Mouse (Mus musculus): ENCODE measurements around the gene Olfr320. TPM values are rescaled to one million over a fixed set of nuclear protein-coding genes. Genes with fewer than 3 reads are reported as not detected.

The Olfr320 gene
- not detected in 2 replicates for polyA plus RNA-seq (2012; ENCODE audit: low replicate concordance)

DNA sequence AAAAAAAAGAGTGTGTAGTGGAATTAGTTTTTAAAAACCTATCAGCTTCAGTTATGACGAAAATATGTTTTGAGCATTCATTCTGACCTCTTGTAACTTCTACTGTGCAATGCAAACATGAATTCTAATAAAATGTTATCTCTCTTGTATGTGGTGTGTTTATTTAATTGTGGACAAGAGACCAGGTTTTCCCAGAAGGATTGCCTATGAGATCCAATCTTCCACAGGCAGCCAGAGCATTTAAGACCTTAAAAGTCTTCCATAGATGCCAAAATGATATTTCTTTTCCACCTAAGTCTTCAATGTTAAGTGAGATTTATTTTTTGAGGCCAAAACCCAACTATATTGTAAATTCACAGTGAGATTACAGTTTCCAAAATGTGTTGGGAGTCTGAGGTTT is at the start of gene Olfr320:
Olfr320 (plus strand) TSS at position 301 of the 400 bp plus-strand sequence.

DNA sequence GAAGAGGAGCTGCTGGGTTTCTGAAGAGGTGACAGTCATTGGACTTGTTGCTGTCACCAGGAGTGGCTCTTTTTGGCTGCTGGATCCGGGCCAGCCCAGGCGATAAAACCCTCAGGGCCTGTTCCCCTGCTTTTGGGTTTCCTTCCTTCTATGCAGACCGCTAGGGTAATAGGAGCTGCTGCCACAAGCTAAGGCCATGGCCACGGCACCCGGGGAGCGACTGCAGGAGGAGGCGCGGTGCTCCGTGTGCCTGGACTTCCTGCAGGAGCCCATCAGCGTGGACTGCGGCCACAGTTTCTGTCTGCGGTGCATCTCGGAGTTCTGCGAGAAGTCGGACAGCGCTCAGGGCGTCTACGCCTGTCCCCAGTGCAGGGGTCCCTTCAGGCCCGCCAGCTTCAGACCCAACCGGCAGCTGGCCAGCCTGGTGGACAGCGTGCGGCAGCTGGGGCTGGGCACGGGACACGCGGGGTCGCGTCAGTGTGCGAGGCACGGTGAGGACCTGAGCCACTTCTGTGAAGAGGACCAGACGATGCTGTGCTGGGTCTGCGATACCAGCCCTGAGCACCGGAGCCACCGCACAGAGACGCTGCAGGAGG is 40.5 kb upstream of the Olfr320 start, which contains the start of gene Trim58:
Trim58 (plus strand) TSS at position 194 of the 596 bp plus-strand sequence.

DNA sequence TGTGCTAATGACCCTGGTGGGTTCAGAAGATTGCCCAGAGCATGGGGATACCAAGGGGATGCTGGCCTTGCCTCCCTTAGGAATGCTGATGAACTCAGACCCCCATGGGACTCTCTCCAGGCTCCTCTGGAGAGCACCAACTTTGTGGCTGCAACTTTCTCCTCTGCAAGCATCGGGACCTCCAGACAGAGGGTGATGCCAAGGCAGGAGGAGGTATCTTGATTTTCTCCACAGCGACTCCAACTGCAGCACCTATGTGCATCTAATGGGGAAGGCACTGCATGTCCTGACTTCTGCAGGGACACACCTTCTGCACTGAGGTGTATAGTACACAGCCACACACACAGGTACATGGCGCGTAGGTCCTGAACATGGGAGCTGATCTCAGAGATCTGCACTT is 22.3 kb upstream of the Olfr320 start, which contains the start of gene Olfr322:
Olfr322 (plus strand) TSS at position 187 of the 400 bp plus-strand sequence.

DNA sequence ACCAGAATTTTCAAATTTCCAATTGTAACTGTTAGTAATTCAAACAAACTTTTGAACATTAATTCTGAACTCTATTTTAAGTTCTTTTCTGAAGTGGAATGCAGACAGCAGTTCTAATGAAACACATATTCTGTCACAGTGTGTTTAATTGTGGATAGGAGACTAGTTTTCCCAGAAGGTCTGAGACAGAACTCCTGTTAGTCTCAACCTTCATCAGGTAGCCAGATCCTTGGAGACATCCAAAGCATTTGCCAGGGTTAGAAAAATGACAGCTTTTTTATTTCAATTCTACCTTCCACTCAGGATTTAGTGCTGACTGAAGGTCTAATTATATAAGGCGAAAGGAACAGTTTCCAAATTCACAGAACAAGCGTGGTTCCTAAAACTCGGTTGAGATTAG is 18.0 kb downstream of the Olfr320 start, which contains the start of gene Olfr319:
Olfr319 (plus strand) TSS at position 301 of the 400 bp plus-strand sequence.

DNA sequence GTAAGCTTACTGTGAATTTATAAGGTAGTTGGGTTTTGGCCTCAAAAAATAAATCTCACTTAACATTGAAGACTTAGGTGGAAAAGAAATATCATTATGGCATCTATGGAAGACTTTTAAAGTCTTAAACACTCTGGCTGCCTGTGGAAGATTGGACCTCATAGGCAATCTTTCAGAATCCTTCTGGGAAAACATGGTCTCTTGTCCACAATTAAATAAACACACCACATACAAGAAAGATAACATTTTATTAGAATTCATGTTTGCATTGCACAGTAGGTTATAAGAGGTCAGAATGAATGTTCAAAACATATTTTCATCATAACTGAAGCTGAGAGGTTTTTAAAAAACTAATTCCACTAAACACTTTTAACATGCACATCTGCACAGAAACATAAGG is 43.0 kb downstream of the Olfr320 start, which contains the start of gene Olfr318:
Olfr318 (minus strand) TSS at position 101 of the 400 bp plus-strand sequence.

Other genes with a start within 250 kb of the Olfr320 start
- not detected in 2 replicates for gene Gm12253, start 248.5 kb upstream of the Olfr320 start, polyA plus RNA-seq (2012; ENCODE audit: low replicate concordance)
- gene Lypd9, start 228.2 kb upstream of the Olfr320 start, polyA plus RNA-seq (2012; ENCODE audit: low replicate concordance), result not detected in 2 replicates
- not detected in 2 replicates for gene Olfr30, start 218.8 kb upstream of the Olfr320 start, polyA plus RNA-seq (2012; ENCODE audit: low replicate concordance)
- gene Olfr332, start 188.5 kb upstream of the Olfr320 start, polyA plus RNA-seq (2012; ENCODE audit: low replicate concordance), result not detected in 2 replicates
- not detected in 2 replicates for gene Olfr331, start 178.5 kb upstream of the Olfr320 start, polyA plus RNA-seq (2012; ENCODE audit: low replicate concordance)
- not detected in 2 replicates for gene Olfr330, start 146.3 kb upstream of the Olfr320 start, polyA plus RNA-seq (2012; ENCODE audit: low replicate concordance)
- gene Olfr329-ps, start 134.7 kb upstream of the Olfr320 start, polyA plus RNA-seq (2012; ENCODE audit: low replicate concordance), result not detected in 2 replicates
- not detected in 2 replicates for gene Olfr328, start 125.5 kb upstream of the Olfr320 start, polyA plus RNA-seq (2012; ENCODE audit: low replicate concordance)
- not detected in 2 replicates for gene Olfr224, start 110.5 kb upstream of the Olfr320 start, polyA plus RNA-seq (2012; ENCODE audit: low replicate concordance)
- gene Olfr325, start 103.4 kb upstream of the Olfr320 start, polyA plus RNA-seq (2012; ENCODE audit: low replicate concordance), result not detected in 2 replicates
- gene Olfr324, start 86.0 kb upstream of the Olfr320 start, polyA plus RNA-seq (2012; ENCODE audit: low replicate concordance), result not detected in 2 replicates
- gene 2210407C18Rik, start 65.0 kb upstream of the Olfr320 start, polyA plus RNA-seq (2012; ENCODE audit: low replicate concordance), result not detected in 2 replicates
- 0.18 TPM in 1 of 2 replicates, not detected in the other for gene Olfr323, start 50.6 kb upstream of the Olfr320 start, polyA plus RNA-seq (2012; ENCODE audit: low replicate concordance)
- gene Trim58, start 40.6 kb upstream of the Olfr320 start, polyA plus RNA-seq (2012; ENCODE audit: low replicate concordance), result 0.15 and 5.6 TPM in 2 replicates
- 0.03 TPM in 1 of 2 replicates, not detected in the other for gene Olfr322, start 22.3 kb upstream of the Olfr320 start, polyA plus RNA-seq (2012; ENCODE audit: low replicate concordance)
- gene Olfr319, start 18.1 kb downstream of the Olfr320 start, polyA plus RNA-seq (2012; ENCODE audit: low replicate concordance), result not detected in 2 replicates
- not detected in 2 replicates for gene Olfr318, start 42.9 kb downstream of the Olfr320 start, polyA plus RNA-seq (2012; ENCODE audit: low replicate concordance)
- not detected in 2 replicates for gene Olfr317, start 58.1 kb downstream of the Olfr320 start, polyA plus RNA-seq (2012; ENCODE audit: low replicate concordance)
- gene Olfr316, start 71.6 kb downstream of the Olfr320 start, polyA plus RNA-seq (2012; ENCODE audit: low replicate concordance), result 0.12 TPM in 1 of 2 replicates, not detected in the other
- gene Olfr315, start 92.1 kb downstream of the Olfr320 start, polyA plus RNA-seq (2012; ENCODE audit: low replicate concordance), result not detected in 2 replicates
- gene Olfr314, start 101.9 kb downstream of the Olfr320 start, polyA plus RNA-seq (2012; ENCODE audit: low replicate concordance), result not detected in 2 replicates
- gene Fam183b, start 120.9 kb downstream of the Olfr320 start, polyA plus RNA-seq (2012; ENCODE audit: low replicate concordance), result not detected in 2 replicates
- gene Olfr313, start 133.9 kb downstream of the Olfr320 start, polyA plus RNA-seq (2012; ENCODE audit: low replicate concordance), result not detected in 2 replicates
- not detected in 2 replicates for gene Olfr312, start 148.1 kb downstream of the Olfr320 start, polyA plus RNA-seq (2012; ENCODE audit: low replicate concordance)
- not detected in 2 replicates for gene Olfr311, start 158.2 kb downstream of the Olfr320 start, polyA plus RNA-seq (2012; ENCODE audit: low replicate concordance)
- gene Gm12258, start 166.1 kb downstream of the Olfr320 start, polyA plus RNA-seq (2012; ENCODE audit: low replicate concordance), result 0.66 and 2.4 TPM in 2 replicates
- 0.34 and 0.92 TPM in 2 replicates for gene 2810021J22Rik, start 186.1 kb downstream of the Olfr320 start, polyA plus RNA-seq (2012; ENCODE audit: low replicate concordance)
- gene Zfp39, start 223.1 kb downstream of the Olfr320 start, polyA plus RNA-seq (2012; ENCODE audit: low replicate concordance), result 0.98 and 1.1 TPM in 2 replicates
- 0.17 and 21.0 TPM in 2 replicates for gene Btnl10, start 236.8 kb downstream of the Olfr320 start, polyA plus RNA-seq (2012; ENCODE audit: low replicate concordance)

Measured in hematopoietic multipotent progenitor cell, adult 10-12 weeks (in vitro differentiated cells).